ENCODE assay signal across 8 mouse cellular contexts in the genomic region with DNA sequence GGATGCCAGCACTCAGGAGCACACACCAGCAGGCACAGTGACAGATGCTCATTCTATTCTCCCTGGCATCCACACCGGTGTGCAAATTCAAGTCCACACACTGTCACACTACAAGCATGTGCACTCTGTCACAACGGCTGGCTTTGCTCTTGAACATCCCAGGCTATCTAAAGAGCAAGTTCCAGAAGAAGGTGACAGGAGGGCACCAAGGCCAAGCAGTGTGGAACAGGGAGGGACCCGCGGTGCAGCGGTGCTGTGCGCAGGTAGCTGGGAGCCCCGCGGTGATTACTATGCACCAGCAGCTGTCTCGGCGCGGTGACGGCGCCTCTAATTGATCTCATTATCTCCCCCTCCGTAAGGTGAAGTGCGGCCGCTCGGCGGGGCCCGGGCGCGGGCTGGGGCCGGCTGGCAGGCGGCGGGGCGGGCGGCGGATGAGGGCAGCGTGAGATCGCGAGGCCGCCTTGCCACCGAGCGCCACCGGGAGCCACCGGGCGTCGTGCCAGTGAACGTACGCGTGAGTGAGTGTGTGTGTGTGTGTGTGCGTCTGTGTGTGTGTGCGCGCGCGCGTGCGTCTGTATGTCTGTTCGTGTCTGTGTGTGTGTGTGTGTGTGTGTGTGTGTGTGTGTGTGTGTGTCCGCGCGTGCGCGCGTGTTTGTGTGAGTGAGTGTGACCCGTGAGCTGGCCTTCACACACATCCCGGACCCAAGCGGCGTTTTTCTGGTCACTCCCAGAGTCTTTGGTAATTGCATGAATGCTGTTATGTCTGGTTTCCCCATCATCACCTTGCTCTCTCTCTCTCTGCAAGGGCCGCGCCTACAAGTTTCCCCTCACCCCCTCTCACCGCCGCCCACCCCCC.
DNase-seq lines count a peak whose midpoint lies in the region; ATAC-seq and TF ChIP-seq lines count a peak whose summit lies in the region.

No protein-coding gene starts in this region.

- peak overlapping the region; percentile 75 for H3K4me3 ChIP-seq in gastrocnemius, adult 2 months
- H3K4me3 ChIP-seq in intestine, embryonic 14.5 days (ENCODE audit: low read depth, low read length), result peak overlapping the region; percentile 37
- peak overlapping the region; percentile 75 for H3K4me3 ChIP-seq in megakaryocyte, embryonic 14.5 days (replicated peaks)

- peak; percentile 64 to 69 for DNase-seq in adrenal gland, adult 18-20 months (ENCODE audit: low spot score in 2 of 2)
- DNase-seq in cerebellum, postnatal 4 days (ENCODE audit: low spot score in 2 of 2), result peak; percentile 68 to 89
- peak; percentile 82 for DNase-seq in gastrocnemius, adult 2 months
- DNase-seq in intestine, embryonic 14.5 days (ENCODE audit: low spot score), result peak; percentile 69
- peak; percentile 70 to 82 for DNase-seq in left cerebral cortex, postnatal 14 days (ENCODE audit: low spot score in 2 of 2)
- DNase-seq in right cerebral cortex, postnatal 14 days, result peak; percentile 81
- DNase-seq in T-cell, adult 2 months (ENCODE audit: low spot score), result no peak

- peak; percentile 54 for ATAC-seq in intestine, embryonic 14.5 days (replicated peaks; ENCODE audit: low FRiP score, low TSS enrichment, low read depth)

- peaks cover 21% of the 10 kb centered on the region for H3K27me3 ChIP-seq in intestine, embryonic 14.5 days (replicated peaks; ENCODE audit: control insufficient read depth, insufficient read depth, low read length)
- peaks cover 24% of the 10 kb centered on the region for H3K27me3 ChIP-seq in megakaryocyte, embryonic 14.5 days (replicated peaks)

- H3K9me3 ChIP-seq in intestine, embryonic 14.5 days (ENCODE audit: control insufficient read depth, low read length), result no peaks in the 10 kb centered on the region
- no peaks in the 10 kb centered on the region for H3K9me3 ChIP-seq in megakaryocyte, embryonic 14.5 days

- 3% methylated on average over 49 of the region's 62 CpGs for WGBS in intestine, embryonic 14.5 days

- H3K27ac ChIP-seq in gastrocnemius, adult 2 months, result no peak overlapping the region
- no peak overlapping the region for H3K27ac ChIP-seq in intestine, embryonic 14.5 days (ENCODE audit: low read depth)

- no peaks in the 10 kb centered on the region for H3K4me1 ChIP-seq in intestine, embryonic 14.5 days (replicated peaks; ENCODE audit: control insufficient read depth, insufficient read depth, low read length)
- H3K4me1 ChIP-seq in megakaryocyte, embryonic 14.5 days, result no peaks in the 10 kb centered on the region

- no peaks in the 10 kb centered on the region for H3K36me3 ChIP-seq in intestine, embryonic 14.5 days (ENCODE audit: control insufficient read depth, insufficient read depth, low read length)
- H3K36me3 ChIP-seq in megakaryocyte, embryonic 14.5 days (replicated peaks; ENCODE audit: low read length), result no peaks in the 10 kb centered on the region

- TF ChIP-seq CTCF in gastrocnemius, adult 2 months (IDR thresholded peaks at IDR 0.05), result no peak

- intact Hi-C loops in gastrocnemius, adult 2 months (cut with DNase I), result no loop called here
- intact Hi-C loops in left cerebral cortex, postnatal 14 days (cut with DNase I), result no loop called here

- H3K4me2 ChIP-seq in intestine, embryonic 14.5 days (ENCODE audit: low read length), result peak overlapping the region; percentile 90

- peak overlapping the region; percentile 25 for H3K9ac ChIP-seq in intestine, embryonic 14.5 days (ENCODE audit: low read length)
